Mouse (Mus musculus) natural killer cell, adult 2 months (primary cell): ENCODE measurements around the gene Rpp25l.
"Not testable (repeated sequence)": the region's sequence is repeated elsewhere in the genome, so short reads cannot be mapped to it uniquely, and the experiment has no call there.

Experiments
- DNase-seq, 2 experiments: peaks; one replicate each; pipeline ENCODE4 v3.0.0; 2022; ENCODE audit warnings: low spot score in 2 of 2

Gene Rpp25l

DNA sequence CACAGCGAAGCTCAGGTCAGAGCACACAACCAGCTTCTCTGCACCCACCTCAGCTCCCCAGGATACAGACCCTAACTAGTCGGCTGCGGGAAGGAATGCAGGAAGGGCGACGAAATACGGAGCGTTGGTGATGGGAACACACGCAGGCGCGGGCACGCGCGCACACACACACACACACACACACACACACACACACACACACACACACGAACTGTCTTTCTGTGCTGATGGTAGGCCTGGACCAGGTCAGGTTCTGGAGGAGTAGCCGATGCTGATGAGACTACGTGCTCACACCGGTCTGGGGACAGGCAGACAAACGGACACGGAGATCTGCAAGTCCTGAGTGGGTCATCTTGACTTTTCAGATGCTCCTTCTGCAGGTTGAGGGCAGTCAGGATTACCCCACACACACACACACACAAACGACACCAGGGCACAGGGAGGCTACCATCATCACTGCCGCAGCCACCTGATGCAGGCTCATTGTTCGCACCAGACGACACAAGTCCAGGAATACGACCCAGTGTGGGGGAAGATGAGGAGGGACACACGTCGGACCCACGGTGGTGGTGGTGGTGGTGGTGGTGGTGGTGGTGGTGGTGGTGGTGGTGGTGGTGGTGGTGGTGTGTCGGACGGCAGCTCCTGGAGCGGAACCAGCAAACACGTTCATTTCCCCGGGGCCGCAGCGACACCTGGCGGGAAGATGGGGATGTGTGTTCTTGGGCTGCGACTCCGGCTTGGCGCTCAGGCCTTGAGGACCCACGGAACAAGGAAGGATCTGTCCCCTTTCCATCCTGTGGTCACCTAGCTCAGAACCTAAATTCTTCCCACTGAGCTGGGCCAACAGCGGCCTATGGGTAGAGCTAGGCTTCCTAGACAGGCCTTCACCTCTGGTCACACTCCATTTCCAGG is 16.1 kb downstream of the Rpp25l start, which contains the start of gene Cntfr:
Gene Cntfr, minus strand, starts transcription at position 160 of the 912 bp plus-strand sequence.
- DNase-seq: peak; percentile 53 to 74

DNA sequence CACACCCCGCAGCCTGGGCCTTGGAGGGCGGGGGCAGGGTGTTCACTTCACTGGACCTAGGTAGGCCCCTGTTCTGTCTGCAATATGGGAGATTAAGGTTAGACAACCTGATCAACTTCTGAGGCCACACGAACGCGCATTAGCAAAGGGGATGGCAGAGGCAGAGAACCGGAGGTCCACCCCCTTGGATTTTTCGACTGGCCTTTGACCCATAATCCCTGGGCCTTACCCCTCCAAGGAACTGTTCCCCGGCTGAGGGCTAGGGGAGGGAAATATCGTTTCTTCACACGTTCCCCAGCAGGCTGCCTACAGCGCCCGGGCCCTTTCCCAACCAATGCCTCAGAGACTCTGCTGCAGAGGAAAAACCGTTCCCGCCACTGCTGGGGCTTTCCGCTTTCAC is 16.9 kb downstream of the Rpp25l start:
- not testable (repeated sequence) for DNase-seq

GRCm38 (mm10) chr4:41695800-41696199 is 17.5 kb downstream of the Rpp25l start:
- not testable (repeated sequence) for DNase-seq

GRCm38 (mm10) chr4:41693511-41693910 is 19.8 kb downstream of the Rpp25l start:
- DNase-seq: not testable (repeated sequence)

GRCm38 (mm10) chr4:41690014-41690413 is 23.3 kb downstream of the Rpp25l start:
- not testable (repeated sequence) for DNase-seq

GRCm38 (mm10) chr4:41688562-41688961 is 24.8 kb downstream of the Rpp25l start:
- DNase-seq: not testable (repeated sequence)

GRCm38 (mm10) chr4:41685882-41686492 is 27.3 kb downstream of the Rpp25l start:
- not testable (repeated sequence) for DNase-seq

DNA sequence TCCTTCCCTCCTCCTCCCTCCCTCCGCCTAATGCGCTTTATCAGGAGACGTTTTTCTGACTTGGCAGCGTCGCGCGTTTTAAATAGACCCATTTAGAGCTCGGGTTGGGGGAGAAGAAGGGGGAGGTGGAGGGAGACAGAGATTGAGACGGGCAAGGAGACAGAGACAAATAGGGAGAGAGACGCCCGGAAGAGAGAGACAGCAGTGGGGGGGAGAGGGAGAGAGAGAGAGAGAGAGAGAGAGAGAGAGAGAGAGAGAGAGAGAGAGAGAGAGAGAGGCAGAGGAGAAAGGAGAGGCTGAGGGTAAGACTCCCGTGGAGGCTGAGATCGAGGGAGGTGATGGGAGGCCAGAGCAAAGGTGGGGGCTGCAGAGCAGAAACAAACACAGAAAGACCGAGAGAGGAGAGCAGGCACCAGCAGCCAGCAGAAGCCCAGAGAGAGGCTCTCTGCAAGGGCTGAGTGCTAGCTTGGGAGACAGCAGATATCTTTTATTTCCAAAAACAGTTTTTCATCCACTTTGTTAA is 28.3 kb downstream of the Rpp25l start:
- DNase-seq: not testable (repeated sequence)

DNA sequence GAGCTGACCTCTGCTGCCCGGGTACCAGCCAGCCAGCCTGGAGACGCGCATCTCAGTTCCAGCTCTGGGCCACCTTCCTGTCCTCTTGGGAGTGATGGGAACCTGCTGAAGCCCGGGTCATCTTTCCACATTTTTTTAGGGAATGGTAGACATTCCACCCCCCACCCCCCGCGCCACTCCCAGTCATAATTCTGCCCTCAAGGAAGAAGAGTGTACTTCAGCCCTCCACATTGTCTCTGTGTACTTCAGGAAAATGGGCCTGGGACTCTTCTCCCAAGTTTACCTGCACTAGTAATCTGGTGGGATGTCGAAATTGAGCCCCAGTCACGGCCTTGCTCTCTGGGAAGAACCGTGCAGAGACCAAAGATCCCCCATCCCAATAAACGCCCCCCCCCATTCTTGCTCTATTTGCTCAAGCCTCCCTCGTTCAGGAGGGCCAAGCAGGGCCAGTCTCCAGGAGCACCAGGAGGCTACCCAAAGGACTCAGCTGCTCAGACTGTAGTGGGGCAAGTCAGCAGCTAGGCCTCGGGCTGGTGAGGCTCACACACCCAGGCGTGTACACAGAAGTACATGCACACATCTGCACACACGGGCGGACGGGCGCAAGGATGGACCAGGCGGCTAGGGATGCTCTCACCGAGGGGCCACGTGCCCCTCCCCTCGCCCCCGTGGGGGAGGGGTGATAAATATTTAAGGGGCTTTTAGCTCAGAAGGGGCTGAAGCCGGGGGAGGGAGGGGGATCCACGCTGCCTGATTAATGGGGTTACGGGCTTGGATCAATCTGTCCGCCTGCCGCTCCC is 29.0 kb downstream of the Rpp25l start:
- DNase-seq: not testable (repeated sequence)

- DNase-seq: not testable (repeated sequence)
These were observed 30.0 kb downstream of the Rpp25l start for GRCm38 (mm10) chr4:41683303-41683702.

DNA sequence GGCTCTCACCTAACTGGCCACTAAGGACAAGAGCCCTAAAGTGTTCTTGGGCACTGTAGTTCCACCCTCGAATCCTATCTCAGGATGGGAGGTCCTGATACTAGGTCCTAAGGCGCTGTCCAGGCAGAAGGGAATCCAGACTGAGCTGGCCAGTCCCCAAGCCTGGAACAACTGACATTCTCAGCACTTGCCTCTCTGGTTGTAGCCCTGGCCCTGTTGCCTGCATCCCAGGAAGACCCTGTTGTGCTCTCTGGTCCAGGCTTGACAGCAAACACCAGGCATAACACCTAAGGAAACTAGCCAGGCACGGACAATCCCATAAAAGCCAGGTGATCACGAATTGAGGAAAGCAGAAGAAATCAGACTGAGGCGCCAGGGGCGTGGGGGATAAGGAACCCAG is 30.5 kb downstream of the Rpp25l start:
- DNase-seq: no peak

DNA sequence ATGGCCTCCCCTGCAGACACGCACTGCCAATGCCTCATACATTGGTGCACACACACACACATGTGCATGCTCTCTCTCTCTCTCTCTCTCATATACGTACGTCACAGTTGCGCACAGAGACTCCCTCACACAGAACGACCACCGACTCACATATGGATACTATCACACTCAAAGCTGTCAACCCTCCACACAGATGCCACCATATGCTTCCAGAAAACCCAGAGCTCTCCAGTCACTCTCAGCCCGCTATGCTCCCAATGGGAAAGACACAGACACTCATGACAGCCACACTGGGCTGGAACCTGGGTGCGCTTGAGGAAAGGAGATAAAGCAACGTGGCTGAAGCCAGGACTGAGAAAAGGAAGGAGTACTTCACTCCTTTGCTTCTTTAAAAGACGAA is 31.4 kb downstream of the Rpp25l start:
- DNase-seq: no peak

DNA sequence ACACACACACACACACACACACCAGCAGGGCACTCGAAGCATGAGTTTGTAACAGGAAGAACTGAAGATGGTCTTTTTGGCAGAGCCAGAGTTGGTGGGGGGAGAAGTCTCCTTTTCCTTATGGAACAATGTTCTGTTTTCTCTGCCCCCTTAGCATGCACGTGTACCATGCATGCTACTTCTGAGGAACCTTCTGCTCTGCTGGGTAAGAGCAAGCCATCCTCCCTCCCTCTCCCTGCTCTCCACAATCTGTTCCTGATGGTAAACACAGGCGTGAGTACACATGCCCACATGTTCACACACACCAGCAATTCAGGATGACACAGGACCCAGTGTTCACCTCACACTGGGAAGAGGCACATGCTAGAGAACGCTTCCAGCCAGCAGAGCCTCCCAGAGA is 32.2 kb downstream of the Rpp25l start:
- DNase-seq: no peak

GRCm38 (mm10) chr4:41679291-41679690 is 34.0 kb downstream of the Rpp25l start:
- DNase-seq: no peak

DNA sequence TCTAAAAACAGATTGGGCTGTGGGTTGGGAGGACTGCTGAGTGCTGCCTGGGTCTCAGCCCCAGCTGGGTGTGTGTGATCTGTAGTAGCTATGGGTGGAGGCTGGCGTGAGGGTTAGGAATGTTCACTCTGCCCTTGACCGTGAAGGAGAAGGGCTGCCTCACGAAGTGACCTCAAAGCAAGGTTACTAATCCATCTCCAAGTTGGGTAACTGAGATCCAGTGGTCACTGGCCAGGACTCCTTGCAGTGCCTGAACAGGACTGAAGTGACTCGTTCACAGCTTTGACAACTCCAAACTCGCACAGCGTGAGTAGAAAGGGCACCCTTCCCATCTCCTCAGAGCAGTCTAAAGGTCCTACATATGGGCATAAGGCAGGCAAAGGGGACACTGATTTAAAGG is 34.5 kb downstream of the Rpp25l start:
- no peak for DNase-seq

DNA sequence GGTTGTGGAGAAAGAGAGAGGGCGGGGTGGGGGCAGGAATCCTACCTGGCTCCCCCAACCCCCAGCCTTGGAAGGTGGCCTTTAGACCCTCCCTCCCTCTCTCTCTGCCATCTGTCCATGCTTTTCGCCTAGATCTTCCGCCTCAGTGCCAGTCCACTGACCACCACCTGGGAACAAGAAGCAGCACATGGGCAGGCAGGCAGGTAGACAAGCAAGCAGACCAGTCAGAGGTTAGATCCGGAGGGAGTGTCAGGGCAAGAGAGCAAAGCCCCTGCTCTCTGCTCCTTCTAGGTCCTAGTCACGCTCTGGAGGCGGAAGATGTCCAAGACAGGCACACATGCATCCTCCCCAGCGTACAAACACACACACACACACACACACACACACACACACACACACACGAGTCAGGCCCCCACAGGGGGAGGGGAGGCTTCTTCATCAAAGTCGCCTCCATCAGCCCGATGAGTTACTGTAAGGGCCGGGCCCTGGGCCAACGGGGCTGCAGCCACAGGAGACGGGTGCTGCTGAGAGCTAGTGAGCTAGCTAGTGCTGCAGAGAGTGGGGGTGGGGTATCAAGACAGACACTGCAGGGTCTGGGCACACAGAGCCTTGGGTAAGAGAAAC is 36.2 kb downstream of the Rpp25l start:
- DNase-seq: no peak

- DNase-seq: no peak
These were observed 36.9 kb downstream of the Rpp25l start for GRCm38 (mm10) chr4:41676248-41677005.

GRCm38 (mm10) chr4:41673186-41673585 is 40.1 kb downstream of the Rpp25l start:
- no peak for DNase-seq

DNA sequence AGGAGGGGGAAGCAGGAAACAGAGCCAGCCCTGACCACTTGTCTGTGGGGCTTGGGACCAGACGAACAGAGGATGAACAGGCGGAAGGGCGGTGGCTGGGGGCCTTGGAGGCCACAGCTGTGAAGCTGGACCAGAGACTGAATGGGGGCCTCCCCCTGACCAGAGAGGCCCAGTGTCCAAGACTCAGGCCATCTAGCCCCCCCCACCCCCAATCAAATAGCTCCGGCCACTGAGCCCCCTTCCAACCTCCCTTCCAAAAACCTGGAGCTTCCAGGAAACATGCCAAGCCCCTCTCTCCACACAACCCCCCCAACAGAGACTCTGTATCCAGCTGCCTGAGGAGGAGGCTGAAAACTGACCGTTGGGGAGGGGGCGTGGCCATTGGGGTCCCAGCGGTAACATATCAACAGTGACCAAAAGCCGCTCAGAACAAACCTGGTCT is 40.8 kb downstream of the Rpp25l start:
- DNase-seq: no peak

- DNase-seq: no peak
These were observed 41.3 kb downstream of the Rpp25l start for GRCm38 (mm10) chr4:41671963-41672480.
